Mouse (Mus musculus): ENCODE measurements around the gene Clcf1.

Gene Clcf1

DNA sequence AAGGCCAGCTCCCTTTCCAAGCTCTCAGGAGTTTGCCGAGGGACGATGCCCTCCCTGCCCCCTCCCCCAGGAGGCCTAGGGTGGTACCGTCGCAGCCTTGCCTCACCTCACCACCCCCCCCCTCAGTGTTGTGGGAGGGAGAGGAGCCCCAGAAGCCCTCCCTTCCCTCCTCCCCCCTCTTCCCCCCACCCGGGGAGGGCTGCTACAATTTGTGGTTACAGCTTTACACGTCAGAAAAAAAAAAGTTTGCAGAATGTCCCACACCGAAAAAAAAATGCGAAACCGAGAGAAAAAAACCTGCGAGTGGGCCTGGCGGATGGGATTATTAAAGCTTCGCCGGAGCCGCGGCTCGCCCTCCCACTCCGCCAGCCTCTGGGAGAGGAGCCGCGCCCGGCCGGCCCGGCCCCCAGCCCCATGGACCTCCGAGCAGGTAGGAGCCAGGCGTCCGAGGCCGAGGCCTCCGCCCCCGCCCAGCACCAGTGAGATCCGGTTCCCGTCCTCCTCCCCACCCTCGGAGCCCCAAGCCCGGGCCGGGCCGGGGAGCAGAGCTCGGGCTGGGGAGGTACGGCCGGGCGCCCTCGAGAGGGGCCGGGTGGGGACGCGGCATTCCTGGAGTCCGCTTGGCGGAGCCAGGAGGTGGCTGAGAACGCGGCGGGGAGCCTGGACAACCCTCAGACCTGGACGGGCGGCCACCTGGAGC lies at the start of gene Clcf1, which contains the start of gene AC109138.7:
Clcf1 (plus strand) TSS at position 168 of the 700 bp plus-strand sequence.
AC109138.7 (plus strand) TSS at position 287 of the 700 bp plus-strand sequence.
- DNase-seq (ENCODE audit: low read depth), result peak; percentile 92

DNA sequence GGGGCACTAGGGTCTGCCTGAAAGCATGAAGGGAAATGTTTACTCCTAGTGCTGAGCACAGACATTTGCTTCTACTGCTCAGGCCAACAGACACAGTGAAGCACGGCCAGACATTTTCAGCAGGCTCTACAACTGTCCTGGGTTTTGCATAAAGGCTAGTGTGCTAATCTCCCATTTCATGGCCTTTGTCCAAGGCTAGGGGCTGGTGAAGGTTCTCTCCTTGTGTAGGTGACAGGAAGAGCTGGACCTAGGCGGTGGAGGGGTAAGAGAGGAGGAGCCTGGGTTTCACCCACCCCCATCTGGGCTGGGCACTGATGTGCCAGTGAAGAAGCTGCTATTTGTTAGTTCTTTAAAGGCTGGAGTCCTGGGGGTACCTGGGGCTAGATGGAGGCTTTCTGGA lies 49.3 kb upstream of the Clcf1 start:
- DNase-seq (ENCODE audit: low read depth), result no peak

DNA sequence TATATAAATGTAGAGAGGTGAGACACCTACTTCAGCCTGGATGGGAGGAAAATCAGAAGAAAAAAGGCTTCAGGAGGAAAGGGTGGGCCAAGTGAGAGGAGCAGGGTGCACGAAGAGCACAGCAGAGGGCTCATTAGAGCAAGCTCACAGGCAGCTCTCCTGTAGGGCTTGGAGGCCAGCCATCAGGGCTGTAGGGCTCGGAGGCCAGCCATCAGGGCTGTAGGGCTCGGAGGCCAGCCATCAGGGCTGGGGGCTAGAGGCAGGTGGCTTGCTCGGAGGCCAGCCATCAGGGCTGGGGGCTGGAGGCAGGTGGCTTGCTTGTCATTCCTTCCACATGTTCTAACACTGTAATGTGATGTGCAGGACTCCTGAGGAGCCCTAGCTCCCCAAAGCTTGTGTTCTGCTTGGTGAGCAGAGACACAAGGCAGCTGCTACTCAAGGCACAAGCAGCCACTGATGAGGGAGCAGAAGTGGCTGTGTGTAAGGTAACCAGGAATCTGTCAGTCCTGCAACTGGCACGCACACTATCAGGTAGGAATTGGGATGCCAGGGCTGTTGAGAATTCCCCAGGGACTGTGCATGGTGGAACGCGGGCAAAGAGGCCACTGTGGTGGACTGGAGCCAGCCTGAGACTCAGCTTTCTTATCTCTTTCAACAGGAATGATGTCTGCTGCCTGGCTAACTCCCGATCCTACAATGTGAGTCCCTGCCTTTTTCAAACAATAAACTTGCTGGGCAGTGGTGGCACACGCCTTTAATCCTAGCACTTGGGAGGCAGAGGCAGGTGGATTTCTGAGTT lies 47.2 kb upstream of the Clcf1 start:
- DNase-seq (ENCODE audit: low read depth), result no peak

DNA sequence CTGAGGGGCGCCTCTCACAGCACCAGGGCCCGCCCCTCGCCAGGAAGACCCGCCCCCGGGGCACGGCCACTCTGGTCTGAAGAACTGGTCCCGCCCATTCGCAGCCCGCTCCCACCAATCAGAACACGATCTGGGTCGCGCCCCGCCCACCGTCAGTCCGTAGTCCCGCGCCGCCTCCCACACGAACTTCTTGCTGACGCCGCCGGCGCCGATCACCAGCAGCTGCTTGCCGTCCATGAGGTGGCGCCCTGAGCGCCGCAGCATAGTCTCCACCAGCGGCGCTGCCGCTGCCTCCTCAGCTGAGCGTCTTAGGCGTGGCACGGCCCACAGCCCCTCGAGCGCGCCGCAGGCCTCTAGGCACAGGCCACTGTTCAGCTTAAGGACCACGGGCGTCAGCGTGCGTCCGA lies 44.7 kb upstream of the Clcf1 start:
- peak; percentile 99 for DNase-seq (ENCODE audit: low read depth)

DNA sequence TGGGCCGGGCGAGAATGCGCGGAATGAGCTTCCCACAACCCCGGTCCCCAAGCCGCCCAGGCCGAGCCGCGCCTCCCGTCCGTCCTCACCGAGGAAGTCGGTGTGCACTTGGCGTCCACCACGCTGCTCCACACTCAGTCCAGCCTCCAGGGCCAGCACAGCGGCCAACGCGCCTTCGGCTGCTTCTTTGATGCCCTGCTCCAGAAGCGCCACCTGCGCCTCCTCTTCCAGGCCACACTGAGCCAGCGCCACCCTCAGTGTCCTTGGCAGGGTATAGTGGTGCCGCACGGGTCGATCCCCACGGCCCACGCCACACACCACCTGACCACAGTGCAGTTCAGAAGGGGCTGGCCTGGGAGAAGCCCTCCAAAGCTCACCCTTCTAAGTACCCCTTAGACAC lies 44.2 kb upstream of the Clcf1 start:
- DNase-seq (ENCODE audit: low read depth), result no peak

DNA sequence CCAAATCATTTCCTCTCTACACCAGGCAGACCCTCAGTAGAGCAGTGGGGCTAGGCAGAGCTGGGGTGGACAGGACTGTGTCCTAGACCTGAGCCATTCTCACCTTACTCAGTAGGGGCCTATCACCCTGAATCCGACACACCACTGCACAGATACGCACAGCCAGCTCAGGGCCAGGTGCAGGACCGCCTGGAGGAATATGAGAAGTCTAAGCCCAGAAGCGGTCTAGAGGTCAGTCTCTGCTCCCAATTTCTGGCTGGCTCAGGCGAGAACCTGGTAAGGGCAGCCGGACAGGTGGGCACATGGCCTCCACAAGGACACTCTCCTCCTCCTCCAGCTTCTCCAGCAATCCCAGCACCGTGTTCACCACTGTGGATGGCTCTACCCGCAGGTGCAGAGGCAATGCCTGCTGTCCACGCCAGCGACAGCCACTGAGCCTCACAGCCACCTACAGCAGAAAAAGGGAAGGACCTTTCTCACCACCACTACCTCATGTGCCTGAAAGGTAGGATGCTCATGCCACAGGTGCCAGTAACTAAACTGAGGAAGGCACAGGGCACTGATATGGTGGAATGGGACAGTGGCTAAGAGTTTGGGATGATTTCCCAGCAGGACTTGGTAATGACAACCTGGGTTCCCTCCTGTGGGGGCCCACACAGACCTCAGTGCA lies 43.2 kb upstream of the Clcf1 start:
- no peak for DNase-seq (ENCODE audit: low read depth)

DNA sequence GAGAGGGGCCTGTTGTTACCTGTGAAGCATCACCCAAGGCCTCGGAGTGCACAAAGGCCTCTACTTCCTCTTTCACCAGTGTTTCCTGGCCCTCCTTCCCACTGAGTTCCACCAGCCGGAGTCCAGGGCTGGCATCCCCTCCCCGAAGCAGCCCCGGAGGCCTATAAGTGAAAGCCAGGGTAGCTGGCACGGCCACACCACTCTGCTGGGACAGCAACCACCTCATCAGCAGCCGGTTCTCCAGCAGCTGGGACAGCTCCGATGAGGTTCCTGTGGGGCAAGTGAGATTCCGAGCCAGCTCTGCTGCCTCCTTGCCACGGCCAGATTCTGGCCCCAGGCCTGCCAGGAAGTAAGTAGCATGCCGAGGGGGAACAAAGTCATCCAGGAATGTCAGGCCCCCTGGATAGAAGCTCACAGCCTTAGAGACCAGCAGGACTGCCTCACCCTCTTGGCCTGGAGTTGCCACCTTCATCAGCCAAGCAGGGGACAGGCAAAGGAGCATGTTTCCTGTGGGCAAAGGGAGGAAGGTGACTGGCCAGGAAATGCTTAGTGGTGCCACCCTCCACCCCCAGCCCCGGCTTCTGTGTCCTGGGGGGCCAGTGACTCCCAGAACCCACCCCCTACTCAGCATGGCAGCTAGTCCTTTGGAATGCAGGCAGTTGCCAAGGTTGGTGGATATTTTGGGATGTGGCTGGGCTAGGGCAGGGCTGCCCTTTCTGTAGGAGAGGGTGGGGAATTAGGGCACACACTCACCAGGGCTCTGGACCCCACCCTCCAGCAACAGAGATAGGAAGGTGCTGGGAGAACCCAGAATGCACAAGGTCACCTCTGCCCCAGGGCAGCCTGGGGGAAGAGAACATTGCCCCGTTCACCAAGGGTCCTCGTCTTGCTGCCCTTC lies 42.4 kb upstream of the Clcf1 start:
- no peak for DNase-seq (ENCODE audit: low read depth)

DNA sequence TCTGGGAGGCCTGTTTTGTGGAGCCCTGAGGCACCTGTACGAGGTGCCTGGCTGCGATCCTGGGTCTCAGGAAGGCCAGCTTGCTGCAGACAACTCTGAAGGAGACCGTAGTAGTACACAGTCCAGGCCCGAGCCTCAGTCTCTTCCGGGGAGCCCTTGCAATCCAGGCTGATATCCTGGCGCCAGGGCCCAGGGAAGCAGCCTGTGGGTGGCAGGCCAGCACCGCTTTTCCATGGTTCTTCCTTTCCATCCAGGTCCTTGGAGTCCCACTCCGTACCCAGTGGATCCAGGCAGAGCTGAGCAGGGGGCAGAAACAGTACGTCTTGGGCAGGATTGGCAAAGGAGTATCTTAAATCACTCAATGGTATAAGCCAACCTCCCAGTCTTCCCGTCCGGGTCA lies 41.1 kb upstream of the Clcf1 start:
- no peak for DNase-seq (ENCODE audit: low read depth)

DNA sequence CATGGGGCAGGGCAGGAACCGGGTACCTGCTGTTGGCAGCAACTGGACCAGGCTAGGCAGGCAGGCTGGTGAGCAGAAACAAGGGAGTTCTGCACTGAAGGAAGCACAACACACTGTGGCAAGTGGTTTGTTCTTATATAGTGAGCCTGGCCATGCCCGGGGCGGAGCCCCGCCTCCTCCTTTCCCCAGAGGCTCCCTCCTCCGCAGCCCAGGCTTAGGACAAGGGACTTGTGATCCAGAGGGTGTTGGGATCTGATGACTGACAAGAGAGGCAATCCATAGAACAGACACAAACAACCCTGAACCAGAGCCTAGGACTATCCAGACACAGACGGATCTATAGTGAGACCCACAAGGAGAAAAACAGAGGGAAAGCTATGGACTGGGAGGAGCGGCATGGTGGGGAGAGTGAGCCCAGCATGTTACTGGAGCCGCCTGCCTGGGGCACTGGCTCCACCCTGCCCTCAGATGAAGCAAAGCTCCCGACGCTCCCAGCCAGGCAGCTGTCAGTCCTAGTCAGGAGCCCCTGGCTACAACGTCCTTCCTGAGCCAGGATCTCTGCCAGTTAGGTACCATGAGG lies 38.6 kb upstream of the Clcf1 start, which contains the start of gene Carns1:
Carns1 (minus strand) TSS at position 112 of the 580 bp plus-strand sequence.
- no peak for DNase-seq (ENCODE audit: low read depth)

DNA sequence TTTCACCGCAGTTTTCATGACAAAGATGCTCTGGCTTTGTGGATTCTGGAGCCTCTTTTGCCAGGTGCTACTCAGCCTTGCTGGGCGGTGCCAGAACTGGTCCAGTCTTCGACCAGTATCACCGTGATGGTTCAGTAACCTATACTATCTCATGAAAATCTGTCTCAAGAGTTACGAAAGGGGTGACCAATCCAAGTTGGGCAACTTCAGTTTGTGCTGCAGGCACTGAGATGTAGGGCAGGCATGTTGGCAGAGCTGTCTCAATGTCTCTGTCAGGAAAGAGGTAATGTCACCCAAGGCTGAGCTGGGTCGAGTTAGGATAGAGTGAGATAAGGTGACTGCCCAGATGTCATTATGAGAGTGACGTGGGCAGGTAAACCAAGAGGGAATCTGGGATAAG lies 33.6 kb upstream of the Clcf1 start:
- DNase-seq (ENCODE audit: low read depth), result no peak

DNA sequence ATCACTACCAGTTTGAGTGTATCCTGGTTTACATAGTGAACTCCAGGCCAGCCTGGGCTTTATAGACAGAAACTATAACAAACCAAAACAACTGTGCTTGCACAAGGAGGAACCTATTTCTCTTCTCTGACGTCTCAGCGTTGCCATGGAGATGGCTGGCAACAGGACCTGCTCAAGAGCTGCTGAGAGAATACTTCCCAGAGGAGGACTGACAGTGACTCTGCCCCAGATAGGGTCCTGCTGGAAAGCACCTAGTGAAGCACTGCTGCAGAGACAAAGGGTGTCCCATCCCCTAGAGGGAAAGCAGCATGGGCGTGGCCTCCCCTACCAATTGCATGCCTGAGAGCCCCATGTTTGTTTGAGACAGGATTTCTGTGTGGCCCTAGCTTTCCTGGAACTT lies 32.1 kb upstream of the Clcf1 start:
- peak; percentile 87 for DNase-seq (ENCODE audit: low read depth)

DNA sequence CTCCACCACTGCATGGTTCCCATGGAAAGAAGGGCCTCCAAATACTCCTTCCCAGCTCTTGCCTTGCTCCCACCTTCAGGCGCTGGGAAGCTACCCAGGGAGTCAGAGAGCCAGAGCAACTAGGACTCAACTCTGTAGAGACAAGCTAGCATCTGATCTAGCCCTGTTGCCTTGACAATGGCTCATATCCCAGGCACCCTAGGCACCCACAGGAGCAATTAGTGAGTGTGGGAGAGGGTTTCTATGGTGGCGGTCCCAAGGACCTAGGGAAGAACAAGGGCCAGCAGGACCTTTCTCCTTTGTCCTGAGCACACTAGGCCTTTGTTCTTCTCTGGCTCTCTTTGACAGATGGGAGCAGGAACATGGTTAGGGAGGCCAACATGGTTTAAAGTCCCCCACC lies 30.3 kb upstream of the Clcf1 start:
- no peak for DNase-seq (ENCODE audit: low read depth)

DNA sequence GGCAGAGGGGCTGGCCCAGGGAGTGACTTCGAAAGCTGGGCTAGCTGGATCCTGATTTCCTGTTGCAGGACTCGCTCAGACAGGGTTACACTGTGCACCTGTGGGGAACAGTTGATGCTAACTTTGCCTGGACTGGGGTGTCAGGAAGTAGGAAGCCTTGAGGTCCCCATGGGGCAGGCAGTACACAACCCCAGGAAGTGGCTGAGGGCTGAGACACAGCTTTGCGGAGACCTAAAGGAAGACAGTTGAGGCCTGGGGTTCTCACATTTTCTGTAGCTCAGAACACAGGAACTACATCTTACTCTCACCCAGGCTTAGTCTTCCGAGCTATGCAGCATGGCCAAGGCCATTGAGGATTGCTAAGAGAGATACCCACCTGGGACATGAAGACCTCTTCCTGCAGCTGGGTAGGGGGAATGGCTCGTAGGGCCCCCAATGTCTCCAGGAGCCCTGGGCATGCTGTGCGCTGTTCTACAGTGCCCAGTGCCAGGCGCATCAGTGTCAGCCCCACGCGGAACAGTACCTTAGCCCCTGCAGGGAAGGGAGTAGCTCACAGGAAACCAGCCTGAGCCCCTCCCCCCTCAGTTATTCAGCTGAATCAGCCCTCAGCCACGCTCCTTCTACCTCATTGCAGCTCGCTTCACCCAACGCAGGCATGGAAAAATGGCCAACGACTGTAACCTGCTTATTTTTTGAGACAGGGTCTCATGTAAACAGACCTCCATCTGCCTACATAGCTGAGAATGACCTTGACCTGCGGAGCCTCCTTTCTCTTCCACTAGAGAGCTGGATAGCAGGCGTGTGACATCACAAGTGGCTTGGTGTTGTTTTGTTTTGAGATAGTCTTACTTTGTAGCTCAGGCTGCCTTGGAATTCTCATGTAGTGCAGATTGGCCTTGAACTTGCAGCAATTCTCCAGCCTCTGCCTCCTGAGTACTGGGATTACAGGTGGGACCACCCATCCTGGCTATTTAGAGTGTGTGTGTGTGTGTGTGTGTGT lies 28.8 kb upstream of the Clcf1 start:
- DNase-seq (ENCODE audit: low read depth), result peak; percentile 92

DNA sequence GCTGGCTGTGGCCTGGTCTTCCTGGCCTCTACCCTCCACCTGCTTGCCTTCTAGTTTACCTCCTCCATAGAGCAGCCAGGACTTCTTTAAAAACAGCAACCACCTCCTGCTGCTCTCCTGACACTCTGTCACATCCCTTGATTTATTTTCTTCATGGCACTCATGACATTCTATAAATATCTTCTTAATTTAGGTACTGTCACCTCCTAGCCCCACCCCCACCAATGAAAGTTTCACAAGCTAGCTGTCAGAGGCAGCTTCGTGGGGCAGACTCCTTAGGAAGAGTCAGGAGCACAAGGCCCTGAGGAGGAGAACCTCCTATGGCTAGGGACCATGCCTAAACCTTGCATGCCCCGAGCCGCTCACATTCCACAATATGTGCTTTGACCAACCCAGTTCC lies 26.7 kb upstream of the Clcf1 start:
- DNase-seq (ENCODE audit: low read depth), result no peak

DNA sequence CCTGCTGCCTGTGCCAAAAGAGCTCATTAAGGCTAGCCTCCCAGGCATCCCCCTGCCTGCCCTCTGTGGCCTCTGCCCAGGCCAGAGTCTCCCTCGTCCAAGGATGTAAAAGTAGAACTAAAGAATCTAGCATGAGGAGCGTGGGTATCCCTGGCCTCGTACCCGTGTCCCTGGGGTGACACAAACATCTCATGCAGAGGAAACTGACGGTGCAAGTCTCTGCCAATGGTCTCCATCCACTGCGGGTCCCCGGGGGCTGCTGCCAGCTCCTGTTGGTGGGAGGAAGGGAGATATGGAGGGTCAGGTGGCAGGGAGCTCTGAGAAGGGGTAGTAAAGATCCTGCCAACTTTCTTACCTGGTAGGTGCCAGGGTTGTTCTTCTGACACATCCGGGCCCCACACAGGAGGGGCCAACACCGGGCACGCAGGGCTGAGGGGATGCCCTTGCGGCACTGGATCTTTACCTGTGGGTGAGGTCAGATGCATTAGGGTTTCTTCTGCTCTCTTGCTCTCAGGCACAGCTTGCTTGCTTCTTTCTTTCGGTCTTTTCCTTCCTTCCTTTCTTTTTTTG lies 24.9 kb upstream of the Clcf1 start:
- peak; percentile 68 for DNase-seq (ENCODE audit: low read depth)

DNA sequence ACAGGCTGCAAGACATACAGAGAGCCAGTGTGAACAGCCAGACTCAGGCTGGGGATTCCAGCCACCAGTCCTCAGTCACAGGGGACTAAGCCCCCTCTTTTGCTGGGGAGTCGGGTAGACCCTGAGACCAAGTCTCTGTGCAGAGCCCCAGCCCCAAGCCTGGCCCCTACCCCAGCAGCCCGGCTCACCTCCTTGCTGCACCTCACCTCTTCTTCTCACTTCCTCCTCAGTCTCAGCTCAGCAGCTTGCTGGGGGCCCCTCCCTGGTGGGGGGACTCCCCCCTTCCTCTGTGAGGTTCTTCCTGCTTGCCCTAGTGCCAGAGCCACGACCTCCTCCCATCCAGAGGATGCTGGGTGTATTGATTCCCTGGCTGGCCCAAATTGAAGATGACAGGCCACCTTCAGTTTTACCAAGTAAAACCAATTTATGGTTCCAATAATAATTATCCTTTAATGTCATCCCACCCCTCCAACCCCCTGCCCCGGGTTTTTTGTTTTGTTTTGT lies 23.2 kb upstream of the Clcf1 start, which contains the start of gene Tbc1d10c:
Tbc1d10c (minus strand) TSS at position 454 of the 504 bp plus-strand sequence.
- DNase-seq (ENCODE audit: low read depth), result peak; percentile 89

DNA sequence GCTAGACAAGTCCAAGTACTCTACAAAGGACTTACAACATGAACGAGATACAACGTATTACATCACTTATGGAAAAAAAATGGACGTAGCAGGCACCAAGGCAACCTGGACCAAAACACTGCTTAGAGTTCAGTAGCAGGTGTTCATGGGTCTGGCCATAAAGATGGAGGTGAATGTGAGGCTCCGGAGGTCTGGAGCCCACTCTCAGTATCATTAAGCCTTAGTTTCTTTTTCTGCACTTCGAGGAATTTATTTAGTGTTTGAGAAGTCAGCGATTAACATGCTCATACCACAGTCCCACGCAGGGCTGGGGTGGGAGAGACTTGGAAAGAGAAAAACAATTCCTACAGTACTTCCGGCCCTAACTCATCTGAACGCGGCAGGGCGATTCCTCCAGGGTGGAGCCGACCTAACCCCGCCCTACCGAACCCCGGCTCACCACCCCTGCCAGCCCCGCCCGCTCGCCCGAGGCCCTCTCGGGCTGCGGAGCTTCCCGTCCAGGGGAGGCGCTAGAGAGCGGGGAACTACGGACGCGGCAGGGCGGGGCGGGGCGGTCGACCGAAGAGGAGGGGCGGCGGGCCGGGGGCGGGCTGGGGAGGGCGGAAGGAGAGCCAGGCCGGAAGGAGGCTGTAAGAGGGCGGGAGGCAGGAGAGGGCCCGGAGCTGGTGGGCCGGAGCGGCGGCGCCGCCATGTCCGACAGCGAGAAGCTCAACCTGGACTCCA lies 22.3 kb upstream of the Clcf1 start, which contains the start of gene Ppp1ca:
Ppp1ca (plus strand) TSS at position 538 of the 723 bp plus-strand sequence.
- peak; percentile 98 for DNase-seq (ENCODE audit: low read depth)

DNA sequence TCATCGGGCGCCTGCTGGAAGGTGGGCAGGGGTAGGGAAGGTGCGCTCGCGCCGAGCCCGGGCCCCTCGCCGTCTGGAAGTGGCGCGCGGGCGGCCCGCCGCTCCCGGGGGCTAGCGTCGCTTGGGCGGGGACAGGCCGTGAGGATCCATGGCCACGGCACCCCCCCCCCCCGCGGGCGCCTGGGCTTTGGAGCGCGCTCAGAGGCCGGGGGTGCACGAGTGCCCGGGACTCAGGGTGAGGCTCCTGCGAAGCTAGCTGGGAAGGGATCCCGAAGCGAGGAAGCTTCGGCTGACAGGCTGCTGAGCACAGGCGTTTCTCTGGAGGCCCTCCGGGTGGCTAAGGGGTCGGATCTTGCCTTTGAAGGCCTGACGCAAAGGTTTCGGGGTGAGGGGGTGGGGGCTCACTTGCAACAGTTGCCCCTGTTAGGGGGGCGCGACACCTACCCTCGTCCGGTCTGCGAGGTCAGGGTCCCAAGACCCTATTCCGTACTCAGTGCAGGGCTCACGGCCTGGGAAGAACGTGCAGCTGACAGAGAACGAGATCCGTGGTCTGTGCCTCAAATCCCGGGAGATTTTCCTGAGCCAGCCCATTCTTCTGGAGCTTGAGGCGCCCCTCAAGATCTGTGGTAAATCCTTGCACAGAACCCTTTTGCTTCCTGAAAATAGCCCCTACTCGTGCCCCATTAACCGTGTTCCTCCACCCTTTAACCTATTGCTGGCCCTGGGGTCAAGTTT lies 21.6 kb upstream of the Clcf1 start:
- no peak for DNase-seq (ENCODE audit: low read depth)
